Mouse (Mus musculus) CH12.LX (cell line): Measurements from ENCODE around the gene Marc1. TPM values are rescaled to one million over a fixed set of nuclear protein-coding genes. Genes with fewer than 3 reads are reported as not detected.

Source experiments
- DNase-seq: peaks from one replicate; pipeline ENCODE4 v3.0.0-alpha.2; 2013; ENCODE audit errors: extremely low read depth
- H3K27ac ChIP-seq: 2 replicates; pipeline ENCODE4 v1.5.1; 2012; ENCODE audit warnings: low read depth, mild to moderate bottlenecking, control low read depth, moderate library complexity; ENCODE audit not compliant: insufficient read depth
- H3K27me3 ChIP-seq: replicated peaks from 2 replicates; pipeline ENCODE3; 2012; ENCODE audit warnings: inconsistent platforms
- H3K36me3 ChIP-seq, 2 experiments: replicated peaks in 1 of 2; 2 replicates each; pipeline versions ENCODE3 to v1.6.1; 2012; ENCODE audit warnings: inconsistent platforms in 1 of 2, low read length in 1 of 2, mild to moderate bottlenecking in 1 of 2, mixed read lengths in 1 of 2, moderate library complexity in 1 of 2; ENCODE audit not compliant: control insufficient read depth in 1 of 2, insufficient read depth in 1 of 2
- H3K4me1 ChIP-seq, 2 experiments: 2 replicates each; pipeline ENCODE4 v1.6.1; 2012; ENCODE audit warnings: inconsistent platforms in 1 of 2, moderate library complexity in 1 of 2; ENCODE audit not compliant: insufficient read depth in 2 of 2, control insufficient read depth in 1 of 2
- H3K4me2 ChIP-seq: 2 replicates; pipeline ENCODE4 v1.6.1; 2012; ENCODE audit warnings: low read depth, mild to moderate bottlenecking, control low read depth; ENCODE audit not compliant: poor library complexity, insufficient read depth, severe bottlenecking
- H3K4me3 ChIP-seq, 3 experiments: fragments of 150-350 bp in 1 of 3; sonication (generic) in 1 of 3; replicated peaks in 1 of 3; 2 replicates each; pipeline versions ENCODE3 to v1.5.1; 2011 to 2012; ENCODE audit warnings: low read depth in 2 of 3, low read length in 2 of 3, mild to moderate bottlenecking in 2 of 3, moderate library complexity in 2 of 3, control low read depth in 1 of 3, improper control_type of control experiment in 1 of 3, inconsistent platforms in 1 of 3, mixed read lengths in 1 of 3; ENCODE audit not compliant: poor library complexity in 1 of 3
- H3K79me2 ChIP-seq: replicated peaks from 2 replicates; pipeline ENCODE4 v1.6.1; 2012; ENCODE audit warnings: mild to moderate bottlenecking, moderate library complexity; ENCODE audit not compliant: control insufficient read depth, poor library complexity, insufficient read depth, severe bottlenecking; ENCODE audit errors: extremely low read depth
- H3K9ac ChIP-seq: 2 replicates; pipeline ENCODE4 v1.6.1; 2012; ENCODE audit warnings: low read depth, mild to moderate bottlenecking, control low read depth, moderate library complexity; ENCODE audit not compliant: insufficient read depth
- H3K9me3 ChIP-seq: replicated peaks from 2 replicates; pipeline ENCODE3; 2012; ENCODE audit warnings: low read length, inconsistent platforms, mixed read lengths
- CHD1 ChIP-seq: IDR thresholded peaks from 2 replicates; pipeline ENCODE4 v1.6.1; 2012; ENCODE audit warnings: low read depth, low read length, improper control_type of control experiment, inconsistent platforms
- CHD2 ChIP-seq: IDR thresholded peaks from 2 replicates; pipeline ENCODE4 v1.6.1; 2011; ENCODE audit warnings: low read length, improper control_type of control experiment
- CTCF ChIP-seq, 2 experiments: IDR thresholded peaks in 1 of 2; conservative IDR thresholded peaks in 1 of 2; 2 replicates each; pipeline ENCODE4 v1.5.1; 2011 to 2012; ENCODE audit warnings: low read depth in 2 of 2, low read length in 2 of 2, improper control_type of control experiment in 1 of 2, inconsistent platforms in 1 of 2, mild to moderate bottlenecking in 1 of 2, moderate library complexity in 1 of 2
- ELF1 ChIP-seq: IDR thresholded peaks from 2 replicates; pipeline ENCODE4 v1.6.1; 2014; ENCODE audit warnings: low read depth, mild to moderate bottlenecking, inconsistent platforms, low read length, improper control_type of control experiment
- EP300 ChIP-seq: IDR thresholded peaks from 2 replicates; pipeline ENCODE4 v1.6.1; 2011; ENCODE audit warnings: low read length, improper control_type of control experiment
- ETS1 ChIP-seq: conservative IDR thresholded peaks from 2 replicates; pipeline ENCODE4 v1.6.1; 2012; ENCODE audit warnings: low read depth, mild to moderate bottlenecking, inconsistent platforms, low read length, improper control_type of control experiment, moderate library complexity
- GABPA ChIP-seq: IDR thresholded peaks from 2 replicates; pipeline ENCODE4 v1.6.1; 2012; ENCODE audit warnings: low read depth, low read length, improper control_type of control experiment, inconsistent platforms; ENCODE audit not compliant: insufficient replicate concordance
- IRF4 ChIP-seq: IDR thresholded peaks from 2 replicates; pipeline ENCODE4 v1.6.1; 2014; ENCODE audit warnings: low read depth, mild to moderate bottlenecking, inconsistent platforms, low read length, improper control_type of control experiment
- JUN ChIP-seq: IDR thresholded peaks from 2 replicates; pipeline ENCODE4 v1.6.1; 2011; ENCODE audit warnings: low read depth, mild to moderate bottlenecking, low read length, improper control_type of control experiment, moderate library complexity; ENCODE audit not compliant: insufficient read depth
- JUND ChIP-seq: conservative IDR thresholded peaks from 2 replicates; pipeline ENCODE4 v1.6.1; 2011; ENCODE audit warnings: low read depth, low read length, improper control_type of control experiment
- KAT2A ChIP-seq: IDR thresholded peaks from 2 replicates; pipeline ENCODE4 v1.6.1; 2012; ENCODE audit warnings: low read length, improper control_type of control experiment, inconsistent platforms; ENCODE audit not compliant: insufficient replicate concordance
- MAX ChIP-seq: IDR thresholded peaks from 2 replicates; pipeline ENCODE4 v1.6.1; 2011; ENCODE audit warnings: low read length, improper control_type of control experiment
- MAZ ChIP-seq: IDR thresholded peaks from 2 replicates; pipeline ENCODE4 v1.6.1; 2012; ENCODE audit warnings: low read depth, mild to moderate bottlenecking, inconsistent platforms, low read length, improper control_type of control experiment, moderate library complexity
- MXI1 ChIP-seq: IDR thresholded peaks from 2 replicates; pipeline ENCODE4 v1.6.1; 2011; ENCODE audit warnings: mild to moderate bottlenecking, low read depth, low read length, improper control_type of control experiment
- MYC ChIP-seq: IDR thresholded peaks from 2 replicates; pipeline ENCODE4 v1.6.1; 2011; ENCODE audit warnings: low read depth, mild to moderate bottlenecking, improper control_type of control experiment, low read length
- NRF1 ChIP-seq: IDR thresholded peaks from 2 replicates; pipeline ENCODE4 v1.6.1; 2014; ENCODE audit warnings: low read depth, mild to moderate bottlenecking, inconsistent platforms, low read length, improper control_type of control experiment, moderate library complexity
- PAX5 ChIP-seq: IDR thresholded peaks from 2 replicates; pipeline ENCODE4 v1.6.1; 2012; ENCODE audit warnings: low read length, inconsistent platforms, mixed read lengths
- POLR2A ChIP-seq: IDR thresholded peaks from 2 replicates; pipeline ENCODE4 v1.6.1; 2011; ENCODE audit warnings: low read depth, mild to moderate bottlenecking, improper control_type of control experiment, low read length
- POLR2AphosphoS2 ChIP-seq: IDR thresholded peaks from 2 replicates; pipeline ENCODE4 v1.6.1; 2011; ENCODE audit warnings: low read depth, low read length, improper control_type of control experiment
- RAD21 ChIP-seq: IDR thresholded peaks from 2 replicates; pipeline ENCODE4 v1.6.1; 2011; ENCODE audit warnings: low read depth, mild to moderate bottlenecking, low read length, improper control_type of control experiment, moderate library complexity
- RCOR1 ChIP-seq: conservative IDR thresholded peaks from 2 replicates; pipeline ENCODE4 v1.6.1; 2012; ENCODE audit warnings: low read depth, mild to moderate bottlenecking, inconsistent platforms, low read length, improper control_type of control experiment
- SIN3A ChIP-seq: IDR thresholded peaks from 2 replicates; pipeline ENCODE4 v1.6.1; 2012; ENCODE audit warnings: low read length, improper control_type of control experiment, inconsistent platforms
- SMC3 ChIP-seq: IDR thresholded peaks from 2 replicates; pipeline ENCODE4 v1.6.1; 2011; ENCODE audit warnings: low read depth, low read length, improper control_type of control experiment
- TBP ChIP-seq: conservative IDR thresholded peaks from 2 replicates; pipeline ENCODE4 v1.6.1; 2011; ENCODE audit warnings: low read depth, low read length, improper control_type of control experiment
- UBTF ChIP-seq: IDR thresholded peaks from 2 replicates; pipeline ENCODE4 v1.6.1; 2012; ENCODE audit warnings: low read depth, mild to moderate bottlenecking, inconsistent platforms, low read length, improper control_type of control experiment, moderate library complexity
- USF2 ChIP-seq: conservative IDR thresholded peaks from 2 replicates; pipeline ENCODE4 v1.6.1; 2011; ENCODE audit warnings: low read depth, low read length, improper control_type of control experiment
- ZC3H11A ChIP-seq: IDR thresholded peaks from 2 replicates; pipeline ENCODE4 v1.6.1; 2012; ENCODE audit warnings: low read depth, mild to moderate bottlenecking, inconsistent platforms, low read length, improper control_type of control experiment
- ZKSCAN1 ChIP-seq: IDR thresholded peaks from 2 replicates; pipeline ENCODE4 v1.6.1; 2012; ENCODE audit warnings: low read depth, inconsistent platforms, low read length, improper control_type of control experiment, borderline replicate concordance
- ZMIZ1 ChIP-seq: IDR thresholded peaks from 2 replicates; pipeline ENCODE4 v1.6.1; 2012; ENCODE audit warnings: low read depth, mild to moderate bottlenecking, inconsistent platforms, low read length, improper control_type of control experiment
- ZNF384 ChIP-seq: IDR thresholded peaks from 2 replicates; pipeline ENCODE4 v1.6.1; 2012; ENCODE audit warnings: low read depth, low read length, improper control_type of control experiment, inconsistent platforms
- dilution Hi-C: fragments of 300-500 bp; cut with MboI; formaldehyde crosslinking; loops from 2 replicates; pipeline ENCODE4 v1.14.3; 2020; ENCODE audit warnings: low sequenced_read_pairs; ENCODE audit not compliant: extremely low pct_unique_long_range_greater_than_20kb, extremely low pct_ligation_motif_present
- in situ Hi-C: fragments of 300-500 bp; cut with MboI; formaldehyde crosslinking; loops from 3 replicates; pipeline ENCODE4 v1.14.3; 2019; ENCODE audit warnings: low sequenced_read_pairs, low pct_ligation_motif_present, low pct_unique_long_range_greater_than_20kb, mixed read lengths
- polyA plus RNA-seq: library from polyadenylated mRNA; unstranded; fragments of >175 nt; gene quantifications from 2 replicates; pipeline ENCODE4 v1.2.1, GENCODE M21; 2012; ENCODE audit warnings: low read depth; ENCODE audit not compliant: insufficient read length
- total RNA-seq, 2 experiments: library from RNA; depleted of rRNA; stranded (reverse); fragments of 300-350 nt in 1 of 2; fragments of >200 nt in 1 of 2; gene quantifications; 2 replicates each; pipeline ENCODE4 v1.2.3; 2012 to 2014

The Marc1 gene
- total and polyA plus RNA-seq, 3 experiments = not detected

GRCm38 (mm10) chr1:184771891-184772249, 39.2 kb downstream of the Marc1 start:
- Histone ChIP-seq H3K4me3 (no peak overlapping the region), H3K36me3 (no peaks in the 10 kb centered on the region), H3K9me3 (no peaks in the 10 kb centered on the region), H3K27me3 (no peaks in the 10 kb centered on the region), H3K27ac (no peak overlapping the region), H3K79me2 (no peaks in the 10 kb centered on the region), H3K4me2 (no peak overlapping the region), H3K9ac (no peak overlapping the region), H3K4me1 (peaks cover 0 to 4% of the 10 kb centered on the region in 2 experiments; a peak in 1 of 4 replicates)
- in situ Hi-C loops (no loop called here), dilution Hi-C loops (no loop called here)
- no peak for TF ChIP-seq PAX5
- no peak for TF ChIP-seq IRF4
- no peak for TF ChIP-seq SMC3
- no peak for TF ChIP-seq POLR2AphosphoS2
- TF ChIP-seq RCOR1 = no peak
- TF ChIP-seq POLR2A = no peak
- TF ChIP-seq JUND = no peak
- TF ChIP-seq NRF1 = no peak
- TF ChIP-seq ZMIZ1 = no peak
- TF ChIP-seq SIN3A = no peak
- no peak for TF ChIP-seq JUN
- TF ChIP-seq MXI1 = no peak
- no peak for TF ChIP-seq MAZ
- TF ChIP-seq CTCF (conservative IDR thresholded peaks at IDR 0.05 in 1 of 2, IDR thresholded peaks at IDR 0.05 in 1 of 2; ENCODE audit: low read depth in 2 of 2, low read length in 2 of 2) = no peak
- no peak for TF ChIP-seq UBTF
- TF ChIP-seq ELF1 = no peak
- TF ChIP-seq ZKSCAN1 = no peak
- DNase-seq = no peak

GRCm38 (mm10) chr1:184771202-184771890, 39.8 kb downstream of the Marc1 start:
- dilution Hi-C loops = no loop called here
- peak; percentile 70 for DNase-seq
- no peak overlapping the region for H3K4me3 ChIP-seq
- H3K9me3 ChIP-seq = no peaks in the 10 kb centered on the region
- H3K9ac ChIP-seq = no peak overlapping the region
- no peaks in the 10 kb centered on the region for H3K79me2 ChIP-seq
- no peak overlapping the region for H3K4me2 ChIP-seq
- no peaks in the 10 kb centered on the region for H3K36me3 ChIP-seq
- in situ Hi-C loops = no loop called here
- TF ChIP-seq MAZ = no peak
- TF ChIP-seq ETS1 = no peak
- TF ChIP-seq MYC = no peak
- TF ChIP-seq RCOR1 = no peak
- TF ChIP-seq JUN = no peak
- TF ChIP-seq ELF1 = no peak
- TF ChIP-seq USF2 = no peak
- no peak for TF ChIP-seq CHD2
- peak; percentile 94 for TF ChIP-seq ZNF384
- no peak for TF ChIP-seq TBP
- TF ChIP-seq KAT2A = no peak
- peak; percentile 36 for TF ChIP-seq SMC3
- TF ChIP-seq GABPA = no peak
- peak; percentile 50 for TF ChIP-seq RAD21
- TF ChIP-seq MAX = no peak
- no peak for TF ChIP-seq CHD1
- TF ChIP-seq CTCF (conservative IDR thresholded peaks at IDR 0.05 in 1 of 2, IDR thresholded peaks at IDR 0.05 in 1 of 2; ENCODE audit: low read depth in 2 of 2, low read length in 2 of 2) = peak; percentile 71 to 75
- TF ChIP-seq ZC3H11A = no peak
- no peak for TF ChIP-seq ZMIZ1
- no peak for TF ChIP-seq EP300
- H3K4me1 ChIP-seq = peaks cover 0 to 4% of the 10 kb centered on the region in 2 experiments; a peak in 1 of 4 replicates
- no peak overlapping the region for H3K27ac ChIP-seq
- H3K27me3 ChIP-seq = no peaks in the 10 kb centered on the region
